Mouse (Mus musculus): Measurements from ENCODE around the gene Layn. TPM values are rescaled to one million over a fixed set of nuclear protein-coding genes. Genes with fewer than 3 reads are reported as not detected.

Layn gene
- total RNA-seq, 1 experiment: 2.8 TPM

- H3K9ac ChIP-seq (ENCODE audit: insufficient read depth, low read depth, low read length, poor library complexity, severe bottlenecking): peak within 1 kb of the TSS; percentile 97
- in situ Hi-C loops (cut with MboI; ENCODE audit: low sequenced_read_pairs in 2 of 2, unreplicated experiment in 2 of 2): loop anchor here in 1 of 2 experiments (10.0 kb wide), 1 partner anchor 144 kb away; no protein-coding TSS in a partner anchor
- no peaks in the 10 kb centered on the region for H3K36me3 ChIP-seq (ENCODE audit: control insufficient read depth, insufficient read depth, low read length, poor library complexity, severe bottlenecking)
- H3K9me3 ChIP-seq (ENCODE audit: control insufficient read depth, insufficient read depth, low read depth, low read length): no peaks in the 10 kb centered on the region
- H3K27ac ChIP-seq (ENCODE audit: insufficient read depth, low read depth, low read length, poor library complexity, severe bottlenecking): peak within 1 kb of the TSS; percentile 72
- DNase-seq (ENCODE audit: low read depth, low spot score): peak; percentile 88
- H3K4me3 ChIP-seq (ENCODE audit: insufficient read depth in 1 of 2, low read depth in 1 of 2, low read length in 2 of 2, poor library complexity in 1 of 2, severe bottlenecking in 1 of 2): peak within 1 kb of the TSS; percentile 87 to 99
- TF ChIP-seq HCFC1 (IDR thresholded peaks at IDR 0.05; ENCODE audit: borderline replicate concordance, insufficient read depth, low read length): no peak; the same call in 1 of the 2 replicates
- TF ChIP-seq CHD2 (IDR thresholded peaks at IDR 0.05; ENCODE audit: low read depth, low read length): no peak
- peak; percentile 83; the same call in 1 of the 2 replicates for TF ChIP-seq ZNF384 (IDR thresholded peaks at IDR 0.05; ENCODE audit: low read depth, low read length)
- peak; percentile 96 for TF ChIP-seq ZC3H11A (IDR thresholded peaks at IDR 0.05; ENCODE audit: borderline replicate concordance, low read depth, low read length)
- TF ChIP-seq MAFK (IDR thresholded peaks at IDR 0.05; ENCODE audit: insufficient read depth, low read depth, low read length): no peak
- H3K4me1 ChIP-seq (ENCODE audit: control insufficient read depth in 2 of 2, insufficient read depth in 2 of 2, low read length in 2 of 2, poor library complexity in 1 of 2): peaks cover 0 to 3% of the 10 kb centered on the region in 2 experiments; a peak in 2 of 4 replicates
Measured at GRCm38 (mm10) chr9:51008841-51009655, 67.8 kb downstream of the Layn start, which contains the start of gene Sik2. TSS of gene Sik2 (minus strand) at chr9:51009073.

GRCm38 (mm10) chr9:51008068-51008840 lies 68.6 kb downstream of the Layn start:
- TF ChIP-seq MAFK (IDR thresholded peaks at IDR 0.05; ENCODE audit: insufficient read depth, low read depth, low read length) (no peak), CHD2 (IDR thresholded peaks at IDR 0.05; ENCODE audit: low read depth, low read length) (no peak), ZNF384 (IDR thresholded peaks at IDR 0.05; ENCODE audit: low read depth, low read length) (no peak), HCFC1 (IDR thresholded peaks at IDR 0.05; ENCODE audit: borderline replicate concordance, insufficient read depth, low read length) (no peak), ZC3H11A (IDR thresholded peaks at IDR 0.05; ENCODE audit: borderline replicate concordance, low read depth, low read length) (no peak)
- Histone ChIP-seq H3K4me3 (ENCODE audit: insufficient read depth in 1 of 2, low read depth in 1 of 2, low read length in 2 of 2, poor library complexity in 1 of 2, severe bottlenecking in 1 of 2) (peak overlapping the region; percentile 87 to 99), H3K36me3 (ENCODE audit: control insufficient read depth, insufficient read depth, low read length, poor library complexity, severe bottlenecking) (no peaks in the 10 kb centered on the region), H3K9ac (ENCODE audit: insufficient read depth, low read depth, low read length, poor library complexity, severe bottlenecking) (peak overlapping the region; percentile 97), H3K27ac (ENCODE audit: insufficient read depth, low read depth, low read length, poor library complexity, severe bottlenecking) (peak overlapping the region; percentile 72), H3K9me3 (ENCODE audit: control insufficient read depth, insufficient read depth, low read depth, low read length) (no peaks in the 10 kb centered on the region), H3K4me1 (ENCODE audit: control insufficient read depth in 2 of 2, insufficient read depth in 2 of 2, low read length in 2 of 2, poor library complexity in 1 of 2) (peaks cover 0 to 3% of the 10 kb centered on the region in 2 experiments; a peak in 2 of 4 replicates)
- no peak for DNase-seq (ENCODE audit: low read depth, low spot score)
- in situ Hi-C loops (cut with MboI; ENCODE audit: low sequenced_read_pairs in 2 of 2, unreplicated experiment in 2 of 2): loop anchor here in 1 of 2 experiments (10.0 kb wide), 1 partner anchor 143 kb away; no protein-coding TSS in a partner anchor

GRCm38 (mm10) chr9:51007726-51008067 lies 69.2 kb downstream of the Layn start:
- Histone ChIP-seq H3K9me3 (ENCODE audit: control insufficient read depth, insufficient read depth, low read depth, low read length) (no peaks in the 10 kb centered on the region), H3K27ac (ENCODE audit: insufficient read depth, low read depth, low read length, poor library complexity, severe bottlenecking) (no peak overlapping the region), H3K36me3 (ENCODE audit: control insufficient read depth, insufficient read depth, low read length, poor library complexity, severe bottlenecking) (no peaks in the 10 kb centered on the region), H3K4me3 (ENCODE audit: insufficient read depth in 1 of 2, low read depth in 1 of 2, low read length in 2 of 2, poor library complexity in 1 of 2, severe bottlenecking in 1 of 2) (peak overlapping the region; percentile 87 to 99), H3K9ac (ENCODE audit: insufficient read depth, low read depth, low read length, poor library complexity, severe bottlenecking) (peak overlapping the region; percentile 97; the same call in 1 of the 2 replicates), H3K4me1 (ENCODE audit: control insufficient read depth in 2 of 2, insufficient read depth in 2 of 2, low read length in 2 of 2, poor library complexity in 1 of 2) (peaks cover 0 to 3% of the 10 kb centered on the region in 2 experiments; a peak in 2 of 4 replicates)
- DNase-seq (ENCODE audit: low read depth, low spot score): no peak
- TF ChIP-seq ZNF384 (IDR thresholded peaks at IDR 0.05; ENCODE audit: low read depth, low read length): no peak
- TF ChIP-seq HCFC1 (IDR thresholded peaks at IDR 0.05; ENCODE audit: borderline replicate concordance, insufficient read depth, low read length): no peak
- TF ChIP-seq MAFK (IDR thresholded peaks at IDR 0.05; ENCODE audit: insufficient read depth, low read depth, low read length): no peak
- no peak for TF ChIP-seq ZC3H11A (IDR thresholded peaks at IDR 0.05; ENCODE audit: borderline replicate concordance, low read depth, low read length)
- no peak for TF ChIP-seq CHD2 (IDR thresholded peaks at IDR 0.05; ENCODE audit: low read depth, low read length)
- in situ Hi-C loops (cut with MboI; ENCODE audit: low sequenced_read_pairs in 2 of 2, unreplicated experiment in 2 of 2): loop anchor here in 1 of 2 experiments (10.0 kb wide), 1 partner anchor 143 kb away; no protein-coding TSS in a partner anchor

GRCm38 (mm10) chr9:51006846-51007245 lies 70.0 kb downstream of the Layn start:
- in situ Hi-C loops (cut with MboI; ENCODE audit: low sequenced_read_pairs in 2 of 2, unreplicated experiment in 2 of 2): loop anchor here in 1 of 2 experiments (10.0 kb wide), 1 partner anchor 142 kb away; no protein-coding TSS in a partner anchor
- H3K36me3 ChIP-seq (ENCODE audit: control insufficient read depth, insufficient read depth, low read length, poor library complexity, severe bottlenecking): no peaks in the 10 kb centered on the region
- peak; percentile 65 for DNase-seq (ENCODE audit: low read depth, low spot score)
- H3K9me3 ChIP-seq (ENCODE audit: control insufficient read depth, insufficient read depth, low read depth, low read length): no peaks in the 10 kb centered on the region
- H3K4me1 ChIP-seq (ENCODE audit: control insufficient read depth in 2 of 2, insufficient read depth in 2 of 2, low read length in 2 of 2, poor library complexity in 1 of 2): peaks cover 0 to 3% of the 10 kb centered on the region in 2 experiments; a peak in 2 of 4 replicates
- no peak overlapping the region for H3K27ac ChIP-seq (ENCODE audit: insufficient read depth, low read depth, low read length, poor library complexity, severe bottlenecking)
- H3K4me3 ChIP-seq (ENCODE audit: insufficient read depth in 1 of 2, low read depth in 1 of 2, low read length in 2 of 2, poor library complexity in 1 of 2, severe bottlenecking in 1 of 2): no peak overlapping the region
- peak; percentile 8; the same call in 1 of the 2 replicates for TF ChIP-seq ZC3H11A (IDR thresholded peaks at IDR 0.05; ENCODE audit: borderline replicate concordance, low read depth, low read length)
- TF ChIP-seq ZNF384 (IDR thresholded peaks at IDR 0.05; ENCODE audit: low read depth, low read length): no peak
- no peak overlapping the region for H3K9ac ChIP-seq (ENCODE audit: insufficient read depth, low read depth, low read length, poor library complexity, severe bottlenecking)

Other genes with a start within 250 kb of the Layn start
- gene Ppp2r1b, start 231.8 kb downstream of the Layn start, total RNA-seq (2012; rRNA removed): 29.5 and 41.6 TPM in 2 replicates
- gene Sik2, start 68.0 kb downstream of the Layn start, total RNA-seq (2012; rRNA removed): 8.6 and 10.0 TPM in 2 replicates
- gene Btg4, start 16.2 kb downstream of the Layn start, total RNA-seq (2012; rRNA removed): not detected in 2 replicates
- gene 4833427G06Rik, start 25.0 kb upstream of the Layn start, total RNA-seq (2012; rRNA removed): 0.22 and 0.32 TPM in 2 replicates
- gene Gm32742, start 88.4 kb upstream of the Layn start, total RNA-seq (2012; rRNA removed): under 0.01 TPM in 2 replicates
- gene Pou2af1, start 136.6 kb upstream of the Layn start, total RNA-seq (2012; rRNA removed): 0.49 TPM in 1 of 2 replicates, not detected in the other
- 0.27 TPM in 1 of 2 replicates, not detected in the other for gene Colca2, start 201.5 kb upstream of the Layn start, total RNA-seq (2012; rRNA removed)

Measured in ES-E14 (cell line).